Mouse (Mus musculus): ENCODE results near the gene Ect2l.

DNA sequence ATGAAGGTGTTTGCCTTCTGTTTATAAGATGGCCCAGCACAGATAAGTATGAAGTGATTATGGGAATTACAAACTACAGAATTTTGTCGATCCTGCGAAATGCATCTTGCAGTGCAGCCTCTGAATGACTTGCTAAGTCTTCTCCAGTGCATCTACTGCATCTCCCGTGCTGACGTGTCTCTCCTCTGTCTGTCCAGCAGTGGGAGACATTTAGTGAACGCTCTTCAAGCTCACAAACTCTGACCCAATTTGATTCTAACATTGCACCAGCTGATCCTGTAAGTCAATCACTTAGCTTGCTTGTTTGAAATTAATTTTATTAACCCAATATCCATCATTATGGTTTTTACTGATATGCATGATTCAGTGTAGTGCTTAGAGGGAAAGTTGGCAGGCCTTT, 103.2 kb downstream of the Ect2l start:
- TF ChIP-seq POLR2A (IDR thresholded peaks at IDR 0.05; ENCODE audit: borderline replicate concordance, control insufficient read depth, low read depth, low read length): no peak
- TF ChIP-seq CTCF (IDR thresholded peaks at IDR 0.05; ENCODE audit: control insufficient read depth, insufficient read depth, low read length): no peak
